Mouse (Mus musculus) inflammation-experienced regulatory T-cells, adult 6 months (primary cell): ENCODE data around the gene Rps6ka5. TPM values are rescaled to one million over a fixed set of nuclear protein-coding genes. Genes with fewer than 3 reads are reported as not detected.
A peak's percentile ranks its signal among the peaks of the same experiment; 100 is the strongest.

Experiments used
- ATAC-seq: one replicate; pipeline ENCODE4 v1.8.0; 2017
- polyA plus RNA-seq, 3 experiments: library from polyadenylated mRNA; unstranded; fragments of 100-300 nt; shearing (Covaris generic); gene quantifications; one replicate each; pipeline ENCODE4 v1.2.1; 2017

The Rps6ka5 gene
- polyA plus RNA-seq, 3 experiments from 2014 or later = 3.1 to 6.5 (median 5.4) TPM

DNA sequence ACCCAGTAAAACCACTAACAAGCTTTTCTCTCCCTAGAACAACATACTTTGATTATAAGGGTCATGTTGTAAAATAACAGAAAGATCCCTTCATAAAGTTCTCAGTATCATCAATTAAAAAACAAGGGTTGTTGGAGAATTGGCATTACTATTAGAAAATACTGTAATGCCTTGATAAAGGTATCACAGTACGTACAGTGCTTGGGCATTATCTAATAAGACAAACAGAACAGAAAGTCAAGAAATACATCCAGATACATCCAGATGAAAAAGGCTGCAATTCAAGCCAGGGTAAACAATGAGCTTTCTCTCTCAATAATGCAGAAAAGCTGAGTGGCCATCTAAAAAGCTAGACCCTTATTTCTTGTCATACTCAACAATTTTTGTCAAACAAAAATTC, 84.8 kb downstream of the Rps6ka5 start:
- ATAC-seq = no peak

DNA sequence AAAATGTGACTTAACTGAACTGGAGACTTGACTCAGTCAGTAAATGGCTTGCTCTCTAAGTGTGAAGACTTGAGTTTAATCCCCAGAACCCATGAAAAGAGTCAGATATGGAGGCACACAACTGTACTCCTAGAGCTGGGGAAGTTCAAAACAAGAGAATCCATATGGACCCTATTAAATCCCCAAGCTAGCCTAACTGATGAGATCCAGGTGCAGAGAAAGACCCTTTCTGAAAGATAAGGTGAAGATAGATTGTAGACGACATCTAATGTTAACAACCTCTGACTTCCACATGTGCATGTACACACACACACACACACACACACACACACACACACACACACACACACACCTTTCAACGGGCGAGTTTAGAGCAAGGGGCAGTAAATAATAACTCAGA, 86.1 kb downstream of the Rps6ka5 start:
- no peak for ATAC-seq

DNA sequence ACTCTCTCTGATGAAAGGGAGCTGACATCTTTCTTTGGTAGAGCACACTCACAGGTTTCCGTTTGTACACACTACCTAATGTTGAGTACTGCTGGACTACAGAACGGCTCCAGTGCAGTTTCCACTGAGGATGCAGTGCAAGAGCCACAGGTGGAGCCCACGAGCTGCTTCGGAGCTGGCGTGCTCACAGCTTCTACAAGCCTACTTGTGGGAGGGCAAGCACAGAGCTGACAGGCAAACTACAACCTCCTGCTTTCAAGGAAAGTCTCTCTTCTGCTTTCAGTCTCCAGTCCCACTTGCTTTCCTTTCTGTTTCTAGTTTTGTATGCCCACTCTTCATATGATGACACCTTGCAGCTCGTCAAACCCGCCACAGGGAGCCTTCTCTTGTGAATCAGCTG, 87.1 kb downstream of the Rps6ka5 start:
- ATAC-seq = peak; percentile 46

DNA sequence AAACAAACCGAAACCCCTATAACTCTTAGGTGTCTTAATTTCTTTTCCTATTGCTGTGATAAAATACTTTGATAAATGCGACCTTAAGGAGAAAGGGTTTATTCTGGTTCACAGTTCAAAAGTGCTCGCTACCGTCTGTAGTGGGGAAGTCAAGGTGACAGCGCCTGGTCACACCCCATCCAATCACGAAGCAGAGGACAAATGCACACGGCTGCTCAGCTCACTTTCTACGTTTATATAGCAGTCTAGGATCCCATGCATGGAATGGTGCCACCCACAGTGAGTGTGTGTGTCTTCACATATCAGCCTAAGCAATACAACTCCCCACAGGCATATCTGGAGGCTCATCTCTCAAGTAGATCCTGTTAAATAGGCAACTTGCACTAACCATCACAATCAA, 88.9 kb downstream of the Rps6ka5 start:
- ATAC-seq = no peak

DNA sequence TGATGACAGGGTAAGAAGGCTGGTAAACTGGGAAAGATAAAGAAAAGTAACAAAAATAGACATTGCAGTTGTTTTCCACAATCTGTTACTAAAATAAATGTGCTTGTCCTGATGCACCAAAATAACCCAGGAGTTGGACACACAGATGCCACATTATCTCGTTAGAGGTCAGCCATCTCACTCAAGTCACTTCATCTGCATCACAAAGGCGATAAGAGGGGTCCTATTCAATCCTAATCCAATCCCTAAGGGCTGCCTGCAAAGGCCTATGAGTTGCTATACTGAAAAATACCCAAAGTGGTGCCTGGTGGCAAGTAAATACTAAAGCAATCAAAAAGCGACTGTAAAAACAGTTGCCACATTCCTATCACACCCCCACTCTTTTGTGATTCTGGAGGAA, 90.0 kb downstream of the Rps6ka5 start:
- ATAC-seq = no peak

DNA sequence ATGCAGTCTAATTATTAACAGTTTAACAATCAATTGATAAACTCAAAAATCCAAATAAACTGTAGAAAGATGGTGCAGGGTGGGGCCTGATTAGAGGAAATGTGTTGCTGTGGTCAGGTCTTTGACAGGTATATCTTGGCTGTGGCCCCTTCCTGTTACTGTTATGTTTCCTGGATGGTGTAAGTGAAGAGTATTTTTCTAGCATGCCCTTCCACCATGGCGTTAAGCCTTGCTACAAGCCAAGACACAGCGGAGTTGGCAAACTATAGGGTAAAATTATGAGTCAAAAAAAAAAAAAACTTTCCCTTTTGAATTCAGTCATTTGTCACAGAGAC, 90.5 kb downstream of the Rps6ka5 start:
- peak; percentile 68 for ATAC-seq

DNA sequence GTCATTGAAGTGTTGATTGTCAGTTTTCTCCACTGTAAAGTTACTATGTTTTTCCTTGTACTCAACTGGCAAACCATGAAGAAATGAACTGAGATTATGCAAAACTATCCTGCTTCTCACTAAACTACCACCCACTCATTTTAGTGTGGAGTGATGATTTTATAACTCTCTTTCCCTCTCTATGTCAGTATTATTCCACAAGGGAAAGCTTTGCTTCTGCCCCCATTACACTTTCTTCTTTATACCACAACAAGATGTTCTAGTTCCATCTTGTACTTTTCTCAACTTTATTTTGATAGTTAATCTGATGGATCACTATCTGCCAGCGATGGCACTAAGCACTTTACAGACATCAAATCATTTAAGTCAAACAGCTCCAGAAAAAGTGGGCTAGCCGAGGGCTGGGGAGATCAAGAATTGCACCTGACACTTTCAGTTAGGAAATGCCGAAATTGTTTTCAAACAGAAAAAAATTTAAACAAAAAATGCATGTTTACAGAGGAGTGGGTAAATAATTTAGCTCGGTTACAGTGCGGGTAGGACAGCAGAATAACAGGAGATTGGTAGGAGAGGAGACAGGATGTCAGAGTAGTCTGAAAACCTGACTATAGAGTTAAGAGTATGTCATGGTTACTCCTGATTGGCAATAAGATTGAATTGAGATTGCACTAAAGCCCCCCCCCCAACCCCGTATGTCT, 91.0 kb downstream of the Rps6ka5 start:
- peak; percentile 41 for ATAC-seq

DNA sequence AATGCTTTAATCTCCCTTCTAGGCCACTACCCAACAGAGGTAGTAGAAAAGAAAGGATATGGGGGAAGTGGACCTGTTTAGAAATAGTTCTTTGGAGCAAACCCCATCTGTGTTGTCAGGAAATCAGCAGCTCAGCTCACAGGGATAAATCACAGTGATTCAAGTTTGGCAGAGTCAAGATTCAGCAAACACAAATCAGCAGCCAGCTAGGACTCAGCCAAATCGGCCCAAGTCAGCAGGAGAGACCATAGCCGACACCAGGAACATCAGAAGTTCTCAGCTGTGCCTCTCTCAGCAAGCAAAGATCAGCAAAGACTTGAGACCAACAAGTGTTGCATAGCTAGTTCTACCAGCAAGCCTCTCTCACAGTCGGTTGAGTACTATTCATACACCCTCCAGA, 93.6 kb downstream of the Rps6ka5 start:
- ATAC-seq = no peak

DNA sequence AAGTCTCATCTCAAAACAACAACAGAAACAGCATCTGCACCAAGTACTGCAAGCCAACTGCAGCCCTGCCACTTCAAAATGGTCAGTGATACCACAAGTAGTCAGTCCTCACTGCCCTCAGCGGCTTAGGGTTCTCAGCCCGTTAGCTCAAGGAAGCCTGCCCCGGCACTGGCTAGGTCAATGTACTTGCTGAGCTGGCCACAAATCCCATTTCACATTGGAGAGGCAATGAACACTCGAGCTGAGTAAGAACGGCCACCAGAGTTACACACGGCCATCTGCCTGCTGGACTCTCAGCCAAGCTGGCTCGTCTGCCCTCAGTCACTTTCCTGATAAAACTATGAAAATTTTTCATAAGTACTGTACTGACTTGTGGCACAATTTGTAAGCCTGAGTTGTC, 95.5 kb downstream of the Rps6ka5 start:
- ATAC-seq = no peak

DNA sequence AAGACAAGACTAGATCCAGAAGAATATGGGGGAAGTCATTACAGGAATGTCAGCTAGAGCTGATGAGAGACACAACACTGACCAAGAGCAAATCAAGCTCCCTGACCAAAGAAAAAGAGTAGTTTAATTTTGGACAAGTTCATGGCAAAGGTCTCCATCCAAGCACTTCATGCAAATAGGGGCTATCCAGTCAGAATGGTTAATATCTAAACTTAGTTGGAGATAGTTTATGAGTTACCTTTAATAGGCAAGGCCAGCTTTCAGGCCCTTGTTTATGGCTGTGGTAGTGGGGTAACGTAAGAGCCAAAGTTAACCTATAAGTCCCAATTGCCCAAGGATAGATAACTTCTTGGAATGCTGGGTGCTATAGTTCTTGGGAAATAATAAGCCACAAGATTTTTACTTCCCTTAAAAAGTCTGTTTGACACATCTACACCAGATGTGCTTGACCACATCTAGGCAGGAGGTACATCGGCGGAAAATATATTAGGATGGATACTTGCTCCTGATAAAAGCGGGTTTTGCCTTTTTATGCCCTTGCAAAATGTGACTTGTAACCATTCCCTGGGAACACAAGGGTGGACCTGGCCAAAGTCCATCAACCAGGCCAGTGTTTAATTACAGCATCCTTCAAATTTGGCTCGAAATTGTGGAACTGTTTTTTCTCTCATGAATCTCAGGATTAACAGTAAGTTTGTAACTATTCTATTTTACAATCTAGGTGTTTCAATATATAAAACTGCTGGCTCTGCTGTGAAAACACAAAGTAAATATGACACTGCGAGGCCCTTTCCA, 97.5 kb downstream of the Rps6ka5 start:
- no peak for ATAC-seq

DNA sequence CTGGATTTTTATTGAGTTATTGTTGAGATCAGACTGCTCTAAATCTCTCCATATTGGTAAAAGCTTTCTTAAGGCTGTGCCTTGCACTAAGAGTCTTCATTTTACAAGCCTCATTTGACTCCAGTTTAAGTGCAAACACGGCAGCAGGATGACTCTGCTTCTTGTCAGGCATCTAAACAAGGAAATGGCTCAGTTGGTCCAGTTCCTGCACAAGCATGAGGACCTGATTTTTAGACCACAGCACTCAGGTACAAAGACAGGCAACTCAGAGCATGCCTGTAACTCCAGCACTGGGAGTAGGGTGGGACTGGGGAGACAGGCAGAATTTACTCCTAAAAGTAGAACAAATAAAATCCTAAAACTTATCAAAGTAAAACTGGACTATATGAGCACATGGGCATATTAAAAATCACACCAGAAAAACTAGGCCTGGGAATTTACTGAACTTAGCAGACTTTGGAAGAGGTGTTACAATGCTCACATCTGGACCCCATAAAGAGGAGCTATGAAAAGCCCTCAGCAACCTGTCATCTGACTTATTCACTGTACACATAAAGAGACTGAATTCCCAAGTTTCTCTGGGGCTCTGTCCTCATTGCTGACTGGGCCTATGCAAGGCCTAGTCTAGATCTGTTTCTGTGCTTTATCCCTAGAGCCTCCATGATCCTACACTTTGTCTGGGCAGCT, 99.6 kb downstream of the Rps6ka5 start:
- no peak for ATAC-seq

DNA sequence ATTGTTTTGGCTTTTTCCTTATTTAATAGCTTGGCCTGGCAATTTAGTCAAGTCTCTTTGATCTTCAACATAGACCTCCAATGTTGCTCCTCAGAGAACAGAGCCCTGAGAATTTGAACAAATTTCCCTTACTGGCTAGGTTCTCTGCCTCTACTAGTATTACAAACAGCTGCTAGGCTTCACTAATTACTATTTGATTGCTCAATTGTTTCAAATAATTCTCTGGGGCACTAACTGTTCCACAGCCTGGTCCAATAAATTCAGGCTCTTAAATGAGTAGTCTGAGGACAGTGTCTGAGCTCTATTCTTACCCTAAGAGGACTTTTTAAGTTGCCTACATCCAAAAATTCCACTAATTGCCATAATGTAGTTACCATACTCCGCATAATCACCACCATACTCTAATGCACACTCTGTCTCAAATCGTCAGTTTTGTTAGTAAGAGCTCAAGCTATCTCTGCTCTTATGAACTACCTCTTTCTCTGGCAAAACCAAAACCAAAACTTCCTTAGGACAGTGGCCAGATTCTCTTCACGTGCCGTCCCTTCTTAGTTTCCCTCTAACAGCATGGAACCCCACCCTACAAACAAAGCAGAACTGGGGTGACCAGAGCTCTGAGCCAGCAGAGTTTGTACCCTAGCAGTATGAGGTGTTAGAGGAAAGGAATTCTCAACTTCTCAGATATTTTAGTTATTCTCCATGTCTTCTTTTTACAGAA, 100.4 kb downstream of the Rps6ka5 start:
- ATAC-seq = no peak

DNA sequence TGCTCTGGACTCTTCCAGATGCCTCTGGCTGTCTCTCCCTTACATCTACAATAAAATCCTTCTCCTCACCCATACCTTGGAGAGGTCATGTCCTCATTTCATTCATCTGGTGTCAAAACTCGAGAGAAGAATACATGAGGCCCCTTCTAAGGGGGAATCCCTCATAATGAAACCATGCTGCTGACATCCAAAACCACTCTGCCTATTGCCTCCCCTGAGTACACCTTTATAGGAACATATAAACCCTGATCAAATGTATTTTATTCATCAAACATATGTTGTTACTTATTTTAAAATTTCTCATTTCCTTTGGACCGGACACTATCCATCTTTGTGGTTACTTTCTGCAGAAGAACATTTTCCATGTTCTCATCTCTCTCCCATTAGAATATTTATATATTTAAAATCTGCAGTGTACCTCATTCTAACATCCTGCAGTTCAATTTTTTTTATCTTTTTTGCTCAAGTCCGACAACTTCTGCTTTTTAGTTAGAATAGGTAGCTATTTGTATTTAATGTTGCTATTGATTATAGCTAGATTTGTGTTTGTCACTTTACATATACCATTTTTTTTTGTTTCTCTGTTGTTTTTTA, 101.8 kb downstream of the Rps6ka5 start:
- ATAC-seq = no peak

DNA sequence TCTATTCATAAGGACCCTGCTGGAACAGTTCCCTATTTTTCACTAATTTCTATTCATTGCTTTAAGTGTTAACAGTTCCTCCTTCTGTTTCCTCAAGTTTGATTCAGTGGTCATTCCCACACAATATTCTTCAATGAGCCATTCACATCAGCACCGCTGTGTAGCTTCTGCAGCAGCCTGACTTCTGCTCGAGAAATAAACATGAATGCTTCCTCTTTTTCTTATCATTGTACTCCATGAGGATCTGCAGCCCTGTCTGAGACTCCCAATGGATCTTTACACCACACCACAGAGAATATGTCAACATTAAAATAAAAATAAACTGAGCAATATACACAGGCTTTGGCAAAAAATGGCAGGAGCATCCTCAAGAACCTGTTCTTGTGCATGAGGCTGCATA, 111.5 kb downstream of the Rps6ka5 start:
- ATAC-seq = no peak

DNA sequence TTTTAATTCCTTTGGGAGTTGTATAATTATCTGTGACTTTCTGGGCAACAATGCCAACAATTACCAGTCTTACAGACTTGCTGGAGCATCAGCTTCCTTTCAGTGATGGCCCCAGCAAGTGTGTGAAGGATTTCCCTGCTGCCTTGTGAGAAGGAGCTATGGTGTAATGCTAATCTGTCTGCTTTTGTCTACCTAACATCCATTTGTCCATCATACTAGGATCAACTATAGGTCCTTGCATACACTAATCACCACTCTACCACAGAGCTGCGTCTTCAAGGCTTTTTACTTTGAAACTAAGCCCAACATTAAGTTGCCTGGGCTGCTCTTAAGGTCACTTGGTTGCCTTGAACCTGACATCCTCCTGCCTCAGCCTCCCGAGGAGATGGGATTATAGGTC, 112.9 kb downstream of the Rps6ka5 start:
- no peak for ATAC-seq

DNA sequence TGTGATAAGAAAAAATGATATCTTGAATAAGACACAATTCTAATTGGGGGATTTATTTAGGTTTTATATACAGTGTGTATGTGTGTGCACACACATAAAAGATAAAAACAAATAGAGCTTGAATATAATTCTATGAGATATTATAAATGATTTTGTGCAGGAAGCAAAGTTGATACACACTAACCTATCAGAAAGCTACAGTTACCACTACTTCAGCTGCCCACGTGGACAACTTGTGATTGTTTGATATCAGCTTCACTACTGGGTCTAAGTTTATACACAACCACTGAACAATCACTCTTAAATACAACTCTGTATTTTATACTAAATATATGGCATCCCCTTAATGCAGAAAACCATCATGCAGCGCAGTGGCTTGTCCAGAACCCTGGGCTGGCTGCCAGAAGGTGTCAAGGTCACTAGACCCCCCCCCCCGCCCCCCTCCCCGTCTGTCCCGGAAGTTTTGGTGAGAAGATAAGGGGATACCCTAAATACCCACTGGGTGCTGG, 113.5 kb downstream of the Rps6ka5 start:
- ATAC-seq = no peak

DNA sequence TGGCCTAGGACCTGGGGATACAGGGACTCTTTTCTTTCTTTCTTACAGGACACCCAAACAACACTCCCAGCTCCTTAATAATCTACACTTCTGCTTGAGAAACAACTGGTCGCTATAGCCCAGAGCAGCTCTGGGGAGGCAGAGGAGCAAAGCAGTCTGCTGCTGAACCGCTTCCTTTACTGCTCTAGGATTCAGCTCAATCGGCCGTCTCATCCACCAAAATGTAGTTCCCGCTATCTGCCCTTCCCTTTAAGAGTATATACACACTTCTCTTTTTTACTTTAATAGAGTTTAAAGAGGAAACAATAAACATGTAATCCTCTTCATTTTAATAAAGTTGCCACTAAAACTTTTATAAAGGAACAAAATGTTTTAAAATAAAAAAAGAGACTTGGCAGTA, 117.0 kb downstream of the Rps6ka5 start:
- no peak for ATAC-seq

DNA sequence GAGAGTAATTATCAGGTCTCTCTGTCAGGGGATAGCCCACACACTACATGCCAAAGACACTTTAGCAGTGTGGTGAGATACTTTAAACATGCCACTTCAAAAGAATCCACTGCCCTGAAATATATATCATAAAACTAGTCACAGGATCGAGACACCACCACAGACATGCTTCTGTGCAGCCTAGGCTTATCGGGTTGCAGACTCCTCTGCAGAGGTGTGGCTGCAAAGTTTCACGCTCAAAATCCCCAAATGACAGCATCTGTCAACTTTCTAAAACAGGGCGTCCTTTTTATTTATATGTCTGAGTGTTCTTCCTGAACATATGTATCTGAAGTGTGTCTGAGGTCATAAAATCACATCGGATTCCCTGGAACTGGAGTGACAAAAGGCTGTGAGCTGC, 117.7 kb downstream of the Rps6ka5 start:
- no peak for ATAC-seq

DNA sequence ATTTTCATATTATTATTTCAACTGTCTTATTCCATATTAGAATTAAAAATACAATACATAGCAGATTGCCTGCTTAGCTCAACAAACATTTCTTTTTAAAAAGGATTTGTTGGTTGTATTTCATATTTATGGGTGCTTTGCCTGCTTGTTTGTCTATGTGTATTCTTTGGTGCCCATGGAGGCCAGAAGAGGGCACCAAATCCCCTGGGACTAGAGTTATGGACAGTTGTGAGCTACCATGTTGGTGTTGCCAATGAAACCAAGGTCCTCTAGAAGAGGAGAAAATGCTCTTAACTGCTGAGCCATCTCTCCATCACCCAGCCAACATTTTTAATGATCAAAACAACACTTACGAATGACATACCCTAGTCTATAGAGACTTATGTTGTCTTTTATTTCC, 120.0 kb downstream of the Rps6ka5 start:
- ATAC-seq = no peak

DNA sequence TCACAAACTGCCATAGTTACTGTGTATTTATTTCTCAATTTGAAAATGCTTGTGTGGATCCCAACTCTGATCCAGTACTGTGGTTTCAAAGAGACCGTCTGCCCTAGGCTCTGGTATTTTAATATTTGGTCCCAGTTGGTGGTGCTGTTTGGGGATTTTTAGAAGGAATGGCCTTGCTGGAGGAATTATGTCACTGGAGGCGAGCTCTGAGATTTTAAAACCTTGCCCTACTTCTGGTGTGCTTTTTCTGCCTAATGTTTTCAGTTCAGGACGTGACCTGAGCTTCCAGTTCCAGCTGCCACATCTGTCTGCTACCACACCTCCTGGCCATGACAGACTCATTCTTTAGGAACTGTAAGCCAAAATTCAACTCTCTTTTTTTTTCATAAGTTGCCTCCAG, 121.2 kb downstream of the Rps6ka5 start:
- no peak for ATAC-seq

DNA sequence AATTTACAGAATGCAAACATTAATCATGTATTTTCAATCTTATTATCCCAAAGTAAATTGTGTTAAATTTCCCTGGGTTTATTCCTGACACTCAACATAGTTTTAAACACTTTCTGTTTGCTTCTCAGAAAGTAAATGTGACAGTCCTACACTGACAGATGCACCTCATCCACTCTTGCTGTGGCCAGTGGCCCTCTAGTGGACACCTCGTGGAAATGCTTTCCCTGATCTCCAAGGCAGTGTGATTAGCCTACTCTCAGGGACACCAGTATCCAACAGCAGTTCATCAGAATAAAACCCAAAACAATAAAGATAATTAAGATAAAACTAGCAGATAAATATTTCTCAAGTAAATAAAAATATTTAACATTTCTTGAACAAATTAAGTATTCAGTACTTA, 122.2 kb downstream of the Rps6ka5 start:
- peak; percentile 80 for ATAC-seq

DNA sequence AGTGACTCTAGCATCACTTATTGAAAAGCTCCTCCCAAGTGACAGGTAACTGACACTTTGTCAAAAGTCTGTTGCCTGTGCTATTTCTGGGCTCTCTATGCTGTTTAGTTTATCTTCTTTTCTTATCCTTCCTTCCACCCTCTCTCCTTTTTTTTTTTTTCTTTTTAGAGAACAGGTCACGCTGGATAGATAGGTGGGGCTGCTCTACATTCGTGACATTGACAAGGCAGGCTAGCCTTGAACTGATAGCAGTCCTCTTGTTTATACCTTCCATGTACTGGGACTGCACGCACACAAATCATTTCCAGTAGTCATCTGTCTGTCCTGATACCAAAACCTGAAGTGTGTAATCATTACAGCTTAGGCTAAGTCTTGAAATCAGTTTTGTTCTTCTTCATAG, 132.1 kb downstream of the Rps6ka5 start:
- no peak for ATAC-seq

DNA sequence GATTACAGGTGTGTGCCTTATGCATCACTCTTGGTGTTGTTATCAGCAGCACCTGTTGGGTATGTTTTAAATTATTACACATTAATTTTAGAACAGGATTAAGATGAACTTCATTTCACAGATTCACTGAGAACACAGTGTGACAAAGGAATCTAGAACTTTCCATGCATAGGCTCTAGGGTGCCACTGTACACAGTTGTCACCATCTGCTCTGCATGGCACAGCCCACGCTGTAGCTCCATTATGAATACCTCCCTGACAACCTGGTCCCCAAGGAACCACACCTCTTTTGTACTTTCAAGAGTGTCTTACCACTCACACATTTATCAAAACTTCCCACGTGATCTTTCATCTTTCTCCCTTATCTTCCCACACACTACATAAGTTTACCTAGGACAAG, 140.2 kb downstream of the Rps6ka5 start:
- ATAC-seq = no peak
